Mouse (Mus musculus): ENCODE results near the gene Gm28051.

Gene Gm28051

GRCm38 (mm10) chr12:102686321-102686720, 71.2 kb downstream of the Gm28051 start:
- DNase-seq (ENCODE audit: low read depth) = no peak

GRCm38 (mm10) chr12:102685523-102685931, 72.0 kb downstream of the Gm28051 start:
- DNase-seq (ENCODE audit: low read depth) = no peak

- DNase-seq (ENCODE audit: low read depth) = no peak
These were observed 72.7 kb downstream of the Gm28051 start for GRCm38 (mm10) chr12:102684720-102685386.

GRCm38 (mm10) chr12:102683979-102684378, 73.6 kb downstream of the Gm28051 start:
- no peak for DNase-seq (ENCODE audit: low read depth)

GRCm38 (mm10) chr12:102683438-102683837, 74.1 kb downstream of the Gm28051 start:
- no peak for DNase-seq (ENCODE audit: low read depth)

GRCm38 (mm10) chr12:102682722-102683299, 74.8 kb downstream of the Gm28051 start:
- no peak for DNase-seq (ENCODE audit: low read depth)

GRCm38 (mm10) chr12:102682085-102682484, 75.5 kb downstream of the Gm28051 start:
- no peak for DNase-seq (ENCODE audit: low read depth)

- DNase-seq (ENCODE audit: low read depth) = no peak
These were observed 76.0 kb downstream of the Gm28051 start for GRCm38 (mm10) chr12:102681590-102681989.

- DNase-seq (ENCODE audit: low read depth) = no peak
These were observed 78.7 kb downstream of the Gm28051 start for GRCm38 (mm10) chr12:102678820-102679219.

- no peak for DNase-seq (ENCODE audit: low read depth)
These were observed 80.5 kb downstream of the Gm28051 start for GRCm38 (mm10) chr12:102677089-102677488.

GRCm38 (mm10) chr12:102674556-102674955, 83.0 kb downstream of the Gm28051 start:
- no peak for DNase-seq (ENCODE audit: low read depth)

GRCm38 (mm10) chr12:102674123-102674522, 83.4 kb downstream of the Gm28051 start:
- DNase-seq (ENCODE audit: low read depth) = no peak

GRCm38 (mm10) chr12:102672857-102673839, 84.4 kb downstream of the Gm28051 start:
- DNase-seq (ENCODE audit: low read depth) = no peak

GRCm38 (mm10) chr12:102672176-102672575, 85.4 kb downstream of the Gm28051 start:
- DNase-seq (ENCODE audit: low read depth) = no peak

- no peak for DNase-seq (ENCODE audit: low read depth)
These were observed 86.7 kb downstream of the Gm28051 start for GRCm38 (mm10) chr12:102670848-102671247.

Data from c-Kit-positive CD71-positive TER-119-negative erythroid progenitor cells, embryonic 14.5 days (primary cell).